Mouse (Mus musculus) hindbrain, postnatal 0 days (tissue): Measurements from ENCODE around the gene Tmprss9. TPM values are rescaled to one million over a fixed set of nuclear protein-coding genes. Genes with fewer than 3 reads are reported as not detected.

Experiments
- ATAC-seq: fragments of 200-750 bp; cut with Nextera tagmentation; 2 replicates; pipeline ENCODE4 v1.8.0; 2017; ENCODE audit warnings: mild to moderate bottlenecking, moderate TSS enrichment, moderate library complexity
- DNase-seq: peaks from one replicate; pipeline ENCODE4 v3.0.0-alpha.2; 2015; ENCODE audit warnings: low spot score
- H3K27ac ChIP-seq: fragments of 300-500 bp; sonication (generic); 2 replicates; pipeline ENCODE4 v1.5.1; 2014; ENCODE audit warnings: mild to moderate bottlenecking
- H3K27me3 ChIP-seq: fragments of 300-500 bp; sonication (generic); 2 replicates; pipeline ENCODE4 v1.6.1; 2014; ENCODE audit warnings: low read length, mixed read lengths; ENCODE audit not compliant: insufficient read depth
- H3K36me3 ChIP-seq: fragments of 300-500 bp; sonication (generic); 2 replicates; pipeline ENCODE4 v1.6.1; 2014; ENCODE audit warnings: low read length, mixed read lengths; ENCODE audit not compliant: insufficient read depth
- H3K4me1 ChIP-seq: fragments of 300-500 bp; sonication (generic); 2 replicates; pipeline ENCODE4 v1.6.1; 2014; ENCODE audit warnings: antibody characterized with exemption, low read length, mixed read lengths; ENCODE audit not compliant: insufficient read depth
- H3K4me2 ChIP-seq: fragments of 300-500 bp; sonication (generic); 2 replicates; pipeline ENCODE4 v1.6.1; 2014; ENCODE audit warnings: low read depth, mild to moderate bottlenecking, low read length, moderate library complexity, mixed read lengths
- H3K4me3 ChIP-seq: fragments of 300-500 bp; sonication (generic); 2 replicates; pipeline ENCODE4 v1.5.1; 2014; ENCODE audit warnings: low read length
- H3K9ac ChIP-seq: fragments of 300-500 bp; sonication (generic); replicated peaks from 2 replicates; pipeline ENCODE4 v1.6.1; 2014; ENCODE audit warnings: mild to moderate bottlenecking, low read length, moderate library complexity, mixed read lengths
- H3K9me3 ChIP-seq: fragments of 300-500 bp; sonication (generic); 2 replicates; pipeline ENCODE4 v1.6.1; 2016; ENCODE audit warnings: low read length, mixed read lengths
- CTCF ChIP-seq: IDR thresholded peaks from 2 replicates; pipeline ENCODE4 v1.5.1; 2016; ENCODE audit warnings: antibody characterized with exemption, control low read depth, low read depth
- WGBS: fragments of 180-500 bp; shearing (Covaris S2); extraction: QIAGEN DNeasy Blood & Tissue Kit; methylation state at CpG from one replicate; pipeline ENCODE4 v1.1.7; 2014; 5-methylcytosine and 5-hydroxymethylcytosine counted together
- polyA plus RNA-seq: library from polyadenylated mRNA; unstranded; fragments of >200 nt; fragmentation: Nextera tagmentation; extraction: Ambion mirVana; gene quantifications from 2 replicates; pipeline ENCODE4 v1.2.1, GENCODE M21; 2015
- total RNA-seq: library from RNA; depleted of rRNA; stranded (reverse); fragments of >200 nt; gene quantifications from 2 replicates; pipeline ENCODE4 v1.2.3, GENCODE M21; 2014

Tmprss9 gene
- total and polyA plus RNA-seq, 2 experiments from 2014 or later, result 0.10 to 0.26 TPM

- H3K4me2 ChIP-seq, result no peak overlapping the region
- H3K27ac ChIP-seq, result no peak overlapping the region
- no peaks in the 10 kb centered on the region for H3K4me1 ChIP-seq
- no peak overlapping the region for H3K9ac ChIP-seq
- ATAC-seq (no peak), DNase-seq (no peak)
- TF ChIP-seq CTCF, result no peak
- H3K4me3 ChIP-seq, result no peak overlapping the region
- WGBS, result 25% methylated on average over 3 of the region's 3 CpGs
- no peaks in the 10 kb centered on the region for H3K9me3 ChIP-seq
- H3K27me3 ChIP-seq, result no peaks in the 10 kb centered on the region
- H3K36me3 ChIP-seq, result no peaks in the 10 kb centered on the region
Measured at GRCm38 (mm10) chr10:80876594-80876993, 4.9 kb downstream of the Tmprss9 start.

GRCm38 (mm10) chr10:80880131-80880641 lies 8.5 kb downstream of the Tmprss9 start:
- ATAC-seq, result peak; percentile 71

GRCm38 (mm10) chr10:80880901-80881300 lies 9.3 kb downstream of the Tmprss9 start:
- Histone ChIP-seq H3K27me3 (no peaks in the 10 kb centered on the region), H3K4me3 (no peak overlapping the region), H3K4me2 (no peak overlapping the region), H3K9ac (no peak overlapping the region), H3K27ac (no peak overlapping the region), H3K4me1 (no peaks in the 10 kb centered on the region), H3K9me3 (no peaks in the 10 kb centered on the region), H3K36me3 (no peaks in the 10 kb centered on the region)
- TF ChIP-seq CTCF, result no peak
- no peak for ATAC-seq
- WGBS, result 72% methylated on average over 2 of the region's 2 CpGs
- DNase-seq, result no peak

More at GRCm38 (mm10) chr10:80880131-80880641, 8.5 kb downstream of the Tmprss9 start:
- Histone ChIP-seq H3K27ac (no peak overlapping the region), H3K9ac (no peak overlapping the region), H3K4me1 (no peaks in the 10 kb centered on the region), H3K4me3 (no peak overlapping the region), H3K36me3 (no peaks in the 10 kb centered on the region), H3K27me3 (no peaks in the 10 kb centered on the region), H3K9me3 (no peaks in the 10 kb centered on the region), H3K4me2 (no peak overlapping the region)
- WGBS, result 20% methylated on average over 5 of the region's 5 CpGs
- TF ChIP-seq CTCF, result peak; percentile 87
- peak; percentile 68 for DNase-seq

GRCm38 (mm10) chr10:80881301-80881700 lies 9.7 kb downstream of the Tmprss9 start:
- H3K27ac ChIP-seq, result no peak overlapping the region
- no peak overlapping the region for H3K4me2 ChIP-seq
- no peak overlapping the region for H3K9ac ChIP-seq
- DNase-seq (peak; percentile 57), ATAC-seq (no peak)
- no peaks in the 10 kb centered on the region for H3K36me3 ChIP-seq
- H3K4me3 ChIP-seq, result no peak overlapping the region
- WGBS, result 28% methylated on average over 10 of the region's 10 CpGs
- no peaks in the 10 kb centered on the region for H3K9me3 ChIP-seq
- peak; percentile 79 for TF ChIP-seq CTCF
- no peaks in the 10 kb centered on the region for H3K4me1 ChIP-seq
- H3K27me3 ChIP-seq, result no peaks in the 10 kb centered on the region

GRCm38 (mm10) chr10:80887181-80887580 lies 15.5 kb downstream of the Tmprss9 start:
- DNase-seq (peak; percentile 42), ATAC-seq (no peak)
- no peaks in the 10 kb centered on the region for H3K9me3 ChIP-seq
- H3K27ac ChIP-seq, result no peak overlapping the region
- no peak overlapping the region for H3K4me2 ChIP-seq
- no peaks in the 10 kb centered on the region for H3K36me3 ChIP-seq
- no peaks in the 10 kb centered on the region for H3K27me3 ChIP-seq
- H3K9ac ChIP-seq, result no peak overlapping the region
- WGBS, result 49% methylated on average over 11 of the region's 11 CpGs
- H3K4me3 ChIP-seq, result no peak overlapping the region
- TF ChIP-seq CTCF, result no peak
- H3K4me1 ChIP-seq, result no peaks in the 10 kb centered on the region

- Histone ChIP-seq H3K4me2 (no peak overlapping the region), H3K4me1 (0 out of 2 replicates have a peak, but pooled peaks cover 3% of the 10 kb centered on the region)
- WGBS, result 84% methylated on average over 7 of the region's 7 CpGs
Measured at GRCm38 (mm10) chr10:80895100-80895499, 23.5 kb downstream of the Tmprss9 start.

GRCm38 (mm10) chr10:80895697-80896096 lies 24.0 kb downstream of the Tmprss9 start:
- no peak for DNase-seq
- Histone ChIP-seq H3K4me1 (0 out of 2 replicates have a peak, but pooled peaks cover 3% of the 10 kb centered on the region), H3K4me3 (no peak overlapping the region), H3K4me2 (no peak overlapping the region), H3K27me3 (no peaks in the 10 kb centered on the region), H3K9me3 (no peaks in the 10 kb centered on the region), H3K36me3 (no peaks in the 10 kb centered on the region), H3K9ac (no peak overlapping the region), H3K27ac (no peak overlapping the region)
- 81% methylated on average over 6 of the region's 6 CpGs for WGBS
- ATAC-seq, result no peak
- TF ChIP-seq CTCF, result no peak

More at GRCm38 (mm10) chr10:80895100-80895499, 23.5 kb downstream of the Tmprss9 start:
- ATAC-seq, result no peak
- no peak overlapping the region for H3K4me3 ChIP-seq
- TF ChIP-seq CTCF, result no peak
- H3K36me3 ChIP-seq, result no peaks in the 10 kb centered on the region
- H3K27ac ChIP-seq, result no peak overlapping the region
- no peak for DNase-seq
- H3K9me3 ChIP-seq, result no peaks in the 10 kb centered on the region
- H3K9ac ChIP-seq, result no peak overlapping the region
- no peaks in the 10 kb centered on the region for H3K27me3 ChIP-seq
